Mouse (Mus musculus) v-Abl transformed pro-B cells (cell line): ENCODE measurements around the gene Dph3.

ENCODE experiments used
- in situ Hi-C, 2 experiments: fragments of 400-800 bp; cut with MboI; formaldehyde crosslinking; loops; one replicate each; pipeline ENCODE4 v1.15.1; 2025; ENCODE audit not compliant: unreplicated experiment in 2 of 2

Gene Dph3

GRCm38 (mm10) chr14:32091124-32091523 lies 5.6 kb upstream of the Dph3 start:
- in situ Hi-C loops = loop anchor here in 1 of 2 experiments (25.0 kb wide), 2 partner anchors 754 to 879 kb away; partner anchors contain the start of genes Capn7, Nisch, Sema3g and Tnnc1

- in situ Hi-C loops = loop anchor here (5.0 to 25.0 kb wide), 6 partner anchors 65 to 875 kb away; partner anchors contain the start of genes Capn7 (in 1 of the 2), Ncoa4 (in 1 of the 2), Nisch (in 1 of the 2) and Sema3g (in 1 of the 2)
These were observed 2.2 kb upstream of the Dph3 start for GRCm38 (mm10) chr14:32087584-32088248.

- in situ Hi-C loops = loop anchor here (5.0 to 25.0 kb wide), 6 partner anchors 66 to 874 kb away; partner anchors contain the start of genes Capn7 (in 1 of the 2), Ncoa4 (in 1 of the 2), Nisch (in 1 of the 2) and Sema3g (in 1 of the 2)
These were observed 697 bp upstream of the Dph3 start for GRCm38 (mm10) chr14:32086226-32086625.

GRCm38 (mm10) chr14:32084761-32085485 lies 606 bp downstream of the Dph3 start, which contains the start of gene Oxnad1:
TSS of gene Oxnad1 (plus strand) at chr14:32085374.
- in situ Hi-C loops = loop anchor here (5.0 to 25.0 kb wide), 6 partner anchors 67 to 873 kb away; partner anchors contain the start of genes Capn7 (in 1 of the 2), Ncoa4 (in 1 of the 2), Nisch (in 1 of the 2) and Sema3g (in 1 of the 2)

GRCm38 (mm10) chr14:32083466-32083865 lies 2.1 kb downstream of the Dph3 start:
- in situ Hi-C loops = loop anchor here in 1 of 2 experiments (10.0 to 25.0 kb wide), 4 partner anchors 111 to 871 kb away; partner anchors contain the start of genes Capn7, Nisch, Sema3g and Tnnc1

GRCm38 (mm10) chr14:32082891-32083290 lies 2.6 kb downstream of the Dph3 start:
- in situ Hi-C loops = loop anchor here in 1 of 2 experiments (10.0 to 25.0 kb wide), 4 partner anchors 112 to 871 kb away; partner anchors contain the start of genes Capn7, Nisch, Sema3g and Tnnc1

DNA sequence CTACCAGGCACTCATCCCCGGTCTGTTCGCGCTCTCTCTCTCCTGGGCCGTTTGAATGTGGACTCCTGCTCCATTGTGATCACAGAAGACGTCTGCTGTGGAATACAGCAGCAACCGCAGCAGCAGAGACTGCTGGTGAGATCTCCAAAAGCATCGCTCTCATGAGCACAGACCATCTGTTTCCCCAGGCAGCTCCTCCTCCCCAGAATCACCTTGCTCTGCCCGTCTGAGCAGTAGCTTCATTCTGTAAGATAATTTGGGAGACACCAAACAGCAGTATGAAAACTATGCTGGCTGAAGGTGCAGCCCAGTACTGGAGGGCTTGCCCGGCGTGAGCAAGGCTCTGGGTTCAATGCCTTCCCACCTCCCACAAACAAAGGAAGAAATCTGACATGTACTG lies 4.5 kb downstream of the Dph3 start:
- in situ Hi-C loops = loop anchor here in 1 of 2 experiments (10.0 to 25.0 kb wide), 4 partner anchors 114 to 869 kb away; partner anchors contain the start of genes Capn7, Nisch, Sema3g and Tnnc1

DNA sequence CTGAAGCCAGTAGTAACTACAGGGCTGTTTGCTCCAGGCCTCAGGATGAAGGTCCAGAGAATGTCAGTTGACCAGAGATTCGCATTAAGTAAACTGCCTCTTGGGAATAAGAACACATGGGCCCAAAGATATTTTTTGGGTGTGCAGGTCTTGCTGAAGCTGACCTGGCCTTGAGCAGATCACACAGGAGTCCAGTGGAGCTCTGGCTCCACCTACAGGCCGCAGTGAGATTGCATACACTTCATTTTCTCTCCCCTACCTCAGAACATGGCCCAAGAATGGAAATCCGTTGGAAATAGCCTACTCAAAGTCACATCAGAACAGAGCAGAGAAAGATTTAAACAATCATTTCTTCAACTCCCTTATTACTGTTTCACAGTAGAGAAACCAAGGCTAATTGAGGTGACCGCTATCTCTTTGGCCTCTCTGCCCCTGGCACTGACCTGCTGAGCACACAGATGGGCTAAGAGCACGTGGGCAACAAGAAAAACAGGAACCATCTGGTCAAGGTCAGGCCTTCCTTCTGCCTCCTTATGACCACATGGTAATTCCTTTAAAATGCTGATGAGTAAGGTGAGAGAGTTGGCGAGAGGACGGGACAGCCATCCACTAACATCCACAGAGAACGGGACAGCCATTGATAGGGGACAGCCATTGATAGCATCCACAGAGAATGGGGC lies 8.5 kb downstream of the Dph3 start:
- in situ Hi-C loops = loop anchor here (5.0 to 25.0 kb wide), 5 partner anchors 120 to 865 kb away; partner anchors contain the start of genes Capn7 (in 1 of the 2), Nisch (in 1 of the 2), Sema3g (in 1 of the 2) and Tnnc1 (in 1 of the 2)

DNA sequence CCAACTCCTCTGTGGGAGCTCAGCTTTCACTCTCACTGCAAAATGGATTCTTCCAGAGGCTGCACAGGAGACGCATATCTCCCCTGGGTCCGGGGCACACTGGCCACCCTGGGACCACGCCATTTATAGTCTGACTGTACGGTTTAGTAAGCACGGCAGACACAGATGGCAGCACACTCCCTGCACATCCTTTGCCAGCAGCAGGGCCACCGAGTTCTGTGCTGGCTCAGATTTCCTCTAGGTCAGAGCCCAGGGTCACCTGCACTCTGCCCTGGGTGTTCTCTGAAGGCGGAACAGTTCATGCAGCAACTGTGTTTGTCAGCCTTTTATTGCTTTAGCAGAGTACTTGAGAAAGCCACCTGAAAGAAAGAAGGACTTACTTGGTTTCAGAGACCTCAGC lies 11.6 kb downstream of the Dph3 start:
- in situ Hi-C loops = loop anchor here in 1 of 2 experiments (5.0 kb wide), 1 partner anchor 277 kb away; no protein-coding TSS in a partner anchor

DNA sequence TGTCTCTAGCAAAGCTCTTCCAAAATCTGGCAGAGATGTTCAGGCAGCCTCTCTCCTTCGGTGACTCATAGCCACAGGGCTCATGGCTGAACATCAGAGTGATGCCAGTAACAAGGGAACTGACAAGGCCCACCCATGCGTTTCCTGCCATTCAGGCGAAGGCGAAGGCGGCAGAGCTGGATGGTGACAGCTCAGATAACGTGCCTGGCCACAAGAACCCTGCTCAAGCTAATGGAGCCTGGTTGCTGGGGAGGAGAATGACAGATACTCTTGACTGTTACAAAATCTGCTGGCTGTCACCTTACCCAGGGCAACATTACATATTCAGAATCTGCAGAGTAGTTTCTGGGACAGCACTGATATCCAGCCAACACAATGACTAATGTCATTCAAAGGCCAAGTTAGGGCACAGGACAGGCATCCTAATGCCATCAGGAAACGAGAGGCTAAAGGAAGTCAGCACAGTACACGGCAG lies 12.3 kb downstream of the Dph3 start:
- in situ Hi-C loops = loop anchor here in 1 of 2 experiments (5.0 kb wide), 1 partner anchor 276 kb away; no protein-coding TSS in a partner anchor

DNA sequence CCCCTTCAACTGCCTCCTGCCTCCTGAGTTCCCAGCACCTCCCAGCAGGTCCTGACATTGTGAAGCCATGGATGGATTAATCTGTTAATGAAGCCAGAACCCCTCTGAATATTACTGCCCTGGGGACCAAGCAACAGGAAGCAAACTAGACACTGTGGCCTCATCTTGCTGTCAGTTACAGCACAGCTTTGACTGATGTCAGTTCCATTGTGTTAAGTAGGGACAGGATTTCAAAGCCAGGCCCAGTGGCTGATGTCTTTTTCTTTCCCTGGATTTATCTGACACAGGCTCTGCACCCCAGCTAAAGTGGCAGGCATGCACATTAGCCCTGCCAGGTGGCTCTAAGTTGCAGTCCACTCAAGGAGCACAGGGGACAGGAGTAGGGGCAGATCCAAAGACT lies 12.7 kb downstream of the Dph3 start:
- in situ Hi-C loops = loop anchor here in 1 of 2 experiments (5.0 kb wide), 1 partner anchor 276 kb away; no protein-coding TSS in a partner anchor

DNA sequence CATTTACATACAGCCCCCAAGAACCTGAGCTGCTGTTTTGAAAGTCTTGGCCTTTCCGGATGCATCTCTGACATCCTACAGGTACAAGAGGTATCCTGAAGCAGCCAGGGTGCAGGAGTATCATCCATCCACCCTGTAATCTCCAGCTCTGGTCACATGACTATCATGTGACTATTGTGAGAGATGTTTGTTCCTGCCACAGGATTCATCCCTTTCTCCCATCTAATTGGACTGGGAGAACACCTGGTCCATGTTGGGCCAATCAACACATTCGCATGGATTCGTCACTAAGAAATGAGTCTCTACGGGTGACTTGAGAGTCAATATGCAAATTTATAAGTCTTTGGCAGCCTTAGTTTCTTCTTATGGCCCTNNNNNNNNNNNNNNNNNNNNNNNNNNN lies 24.1 kb downstream of the Dph3 start:
- in situ Hi-C loops = no loop called here

DNA sequence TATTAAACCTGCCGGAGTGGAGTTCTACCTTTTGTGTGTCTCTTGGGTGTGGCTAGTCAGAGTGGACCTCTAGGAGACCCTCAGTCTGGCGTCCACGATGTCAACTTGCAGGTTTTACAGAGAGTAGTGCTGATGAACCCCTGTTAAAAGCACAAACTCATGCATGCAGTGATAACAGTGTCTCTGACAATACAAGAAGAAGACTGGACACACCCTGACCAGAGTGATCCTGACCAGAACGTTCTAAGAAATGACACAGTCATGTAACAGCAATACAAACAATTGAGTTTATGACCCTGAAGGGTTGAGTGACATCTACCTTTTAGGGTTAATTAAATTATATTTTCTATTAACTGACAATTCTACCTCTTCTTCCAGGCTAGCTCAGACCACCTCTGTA lies 27.9 kb downstream of the Dph3 start:
- in situ Hi-C loops = no loop called here

- in situ Hi-C loops = no loop called here
These were observed 28.9 kb downstream of the Dph3 start for GRCm38 (mm10) chr14:32056675-32057074.

DNA sequence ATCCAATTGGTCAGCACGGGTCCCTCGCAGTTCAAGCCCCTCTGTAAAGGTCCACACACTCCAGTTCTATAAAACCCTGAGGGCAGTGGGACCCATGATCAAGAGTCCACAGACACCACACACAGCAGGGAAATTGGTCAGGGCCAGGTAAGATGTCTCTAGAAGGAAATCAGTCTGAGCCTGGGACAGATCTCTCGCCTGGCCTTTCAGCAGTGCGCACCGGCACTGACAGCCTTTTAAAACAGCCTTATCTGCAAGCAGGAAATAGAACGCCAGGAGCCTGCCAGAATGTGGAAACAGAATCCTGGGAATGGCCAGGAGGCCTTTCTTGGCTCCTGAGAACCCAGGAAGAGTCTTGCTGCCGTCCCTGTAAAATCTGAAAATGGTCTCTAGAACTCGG lies 29.7 kb downstream of the Dph3 start:
- in situ Hi-C loops = no loop called here

- in situ Hi-C loops = no loop called here
These were observed 30.7 kb downstream of the Dph3 start for GRCm38 (mm10) chr14:32054788-32055187.

DNA sequence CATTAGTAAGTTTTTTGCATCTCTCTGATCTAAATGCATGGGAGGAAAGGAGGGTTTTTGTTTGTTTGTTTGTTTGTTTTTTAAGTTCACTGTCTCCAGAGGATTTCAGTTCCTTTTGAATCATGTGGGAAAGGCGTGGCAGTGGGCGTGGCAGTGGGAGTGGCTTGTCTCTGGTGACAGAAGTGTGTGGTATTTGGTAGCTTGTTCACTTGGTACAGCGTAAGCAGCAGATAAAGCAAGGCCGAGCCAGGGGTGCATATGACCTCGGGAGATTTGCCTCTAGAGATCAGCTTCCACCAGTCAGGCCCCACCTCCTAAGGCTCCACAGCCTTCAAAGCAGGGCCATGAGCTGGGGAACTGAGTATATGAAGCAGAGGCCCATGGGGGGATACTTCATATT lies 31.6 kb downstream of the Dph3 start:
- in situ Hi-C loops = no loop called here

DNA sequence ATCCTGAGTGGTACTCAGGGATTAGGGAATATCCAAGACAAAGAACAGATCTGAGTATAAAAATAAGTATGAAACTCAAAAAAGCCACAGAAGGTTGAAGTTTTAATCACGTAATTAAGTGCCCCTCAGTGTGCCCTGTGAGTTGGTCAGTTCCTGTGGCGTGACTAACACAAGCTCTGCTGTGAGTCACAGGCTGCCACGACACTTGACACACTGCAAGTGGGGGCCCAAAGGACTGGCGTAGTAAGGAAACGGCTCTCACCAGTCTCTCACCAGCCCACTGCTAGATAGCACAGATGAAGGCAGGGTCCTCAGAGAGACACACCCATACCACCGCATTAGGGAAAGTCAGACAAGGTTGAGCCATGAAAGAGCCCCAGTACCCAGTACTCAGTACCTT lies 35.4 kb downstream of the Dph3 start:
- in situ Hi-C loops = no loop called here

DNA sequence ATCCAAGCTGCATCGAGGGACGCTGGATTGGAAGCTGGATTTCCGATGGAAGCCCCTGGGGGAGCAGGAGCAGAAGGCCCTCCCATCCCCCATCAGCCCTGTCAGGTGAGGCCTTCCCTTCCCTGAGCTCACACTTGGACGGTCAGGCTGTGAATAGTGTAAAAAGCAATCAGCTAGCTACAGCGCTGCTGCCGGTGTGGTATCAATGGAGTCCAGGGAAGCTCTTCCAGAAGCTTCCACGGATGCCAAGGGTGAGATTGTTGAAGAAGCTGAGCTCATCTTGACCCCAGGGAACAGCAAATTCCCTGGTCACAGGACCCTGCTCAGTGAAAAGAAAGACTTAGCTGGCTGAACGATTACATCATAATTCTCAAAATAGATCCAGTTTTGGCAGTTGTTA lies 39.2 kb downstream of the Dph3 start:
- in situ Hi-C loops = no loop called here

- in situ Hi-C loops = no loop called here
These were observed 43.4 kb downstream of the Dph3 start for GRCm38 (mm10) chr14:32042108-32042507.
